Mouse (Mus musculus) heart, embryonic 15.5 days (tissue): ENCODE data around the gene Robo2. TPM values are rescaled to one million over a fixed set of nuclear protein-coding genes. Genes with fewer than 3 reads are reported as not detected.

ENCODE experiments used
- ATAC-seq: fragments of 200-750 bp; cut with Nextera tagmentation; replicated peaks from 2 replicates; pipeline ENCODE4 v1.8.0; 2017; ENCODE audit warnings: low read depth, moderate TSS enrichment; ENCODE audit not compliant: insufficient number of reproducible peaks, insufficient read depth, low FRiP score
- H3K27ac ChIP-seq: fragments of 300-500 bp; sonication (generic); 2 replicates; pipeline ENCODE4 v1.5.1; 2015; ENCODE audit warnings: mild to moderate bottlenecking, inconsistent platforms
- H3K27me3 ChIP-seq: fragments of 300-500 bp; sonication (generic); 2 replicates; pipeline ENCODE4 v1.6.1; 2015; ENCODE audit warnings: inconsistent platforms
- H3K36me3 ChIP-seq: fragments of 300-500 bp; sonication (generic); 2 replicates; pipeline ENCODE4 v1.6.1; 2015; ENCODE audit warnings: mild to moderate bottlenecking, inconsistent platforms
- H3K4me1 ChIP-seq: fragments of 300-500 bp; sonication (generic); replicated peaks from 2 replicates; pipeline ENCODE4 v1.6.1; 2015; ENCODE audit warnings: inconsistent platforms
- H3K4me2 ChIP-seq: fragments of 300-500 bp; sonication (generic); 2 replicates; pipeline ENCODE4 v1.6.1; 2015; ENCODE audit warnings: inconsistent platforms, mild to moderate bottlenecking, moderate library complexity
- H3K4me3 ChIP-seq: fragments of 300-500 bp; sonication (generic); 2 replicates; pipeline ENCODE4 v1.5.1; 2015; ENCODE audit warnings: mild to moderate bottlenecking, inconsistent platforms
- H3K9ac ChIP-seq: fragments of 300-500 bp; sonication (generic); 2 replicates; pipeline ENCODE4 v1.6.1; 2015; ENCODE audit warnings: mild to moderate bottlenecking, inconsistent platforms
- H3K9me3 ChIP-seq: fragments of 300-500 bp; sonication (generic); replicated peaks from 2 replicates; pipeline ENCODE4 v1.6.1; 2016; ENCODE audit warnings: inconsistent platforms
- WGBS: fragments of 180-500 bp; shearing (Covaris S2); methylation state at CpG from one replicate; pipeline ENCODE4 v1.1.7; 2015; ENCODE audit warnings: mixed read lengths; 5-methylcytosine and 5-hydroxymethylcytosine counted together
- microRNA counts: library from miRNA; unstranded; fragments of <30 nt; microRNA quantifications from one replicate; lab custom pipeline; 2016
- microRNA-seq: library from miRNA; unstranded; fragments of <30 nt; microRNA quantifications from one replicate; pipeline ENCODE4, GENCODE M21; 2016
- polyA plus RNA-seq: library from polyadenylated mRNA; unstranded; fragments of >200 nt; fragmentation: Nextera tagmentation; extraction: Ambion mirVana; gene quantifications from 2 replicates; pipeline ENCODE4 v1.2.1, GENCODE M21; 2015

The Robo2 gene
- polyA plus RNA-seq, 1 experiment from 2014 or later, result 7.1 TPM

DNA sequence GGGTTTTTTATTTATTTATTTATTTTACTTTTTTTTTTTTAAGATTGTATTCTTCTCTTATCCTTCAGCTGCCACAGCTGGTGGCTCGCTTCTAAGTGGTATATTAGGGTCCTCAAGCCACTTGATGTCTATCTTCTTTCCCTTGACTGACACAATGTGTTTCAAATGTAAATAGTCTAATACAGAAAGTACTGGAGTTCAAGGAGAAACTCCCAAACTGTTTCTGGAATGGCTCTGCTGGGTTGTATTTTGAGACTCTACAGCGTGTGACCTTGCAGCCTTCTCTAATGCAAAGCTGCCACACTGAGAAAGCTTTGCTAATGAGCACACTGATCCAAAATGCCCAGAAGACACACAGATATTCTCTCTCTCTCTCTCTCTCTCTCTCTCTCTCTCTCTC, 552.9 kb downstream of the Robo2 start:
- no peak overlapping the region for H3K4me2 ChIP-seq
- H3K4me1 ChIP-seq, result 0 out of 2 replicates have a peak, but pooled peaks cover 1% of the 10 kb centered on the region
- no peaks in the 10 kb centered on the region for H3K27me3 ChIP-seq
- no peak overlapping the region for H3K27ac ChIP-seq
- H3K9me3 ChIP-seq, result no peaks in the 10 kb centered on the region
- no peak for ATAC-seq
- no peak overlapping the region for H3K4me3 ChIP-seq
- no peak overlapping the region for H3K9ac ChIP-seq
- no peaks in the 10 kb centered on the region for H3K36me3 ChIP-seq
- WGBS, result 70% methylated on average over 2 of the region's 2 CpGs

DNA sequence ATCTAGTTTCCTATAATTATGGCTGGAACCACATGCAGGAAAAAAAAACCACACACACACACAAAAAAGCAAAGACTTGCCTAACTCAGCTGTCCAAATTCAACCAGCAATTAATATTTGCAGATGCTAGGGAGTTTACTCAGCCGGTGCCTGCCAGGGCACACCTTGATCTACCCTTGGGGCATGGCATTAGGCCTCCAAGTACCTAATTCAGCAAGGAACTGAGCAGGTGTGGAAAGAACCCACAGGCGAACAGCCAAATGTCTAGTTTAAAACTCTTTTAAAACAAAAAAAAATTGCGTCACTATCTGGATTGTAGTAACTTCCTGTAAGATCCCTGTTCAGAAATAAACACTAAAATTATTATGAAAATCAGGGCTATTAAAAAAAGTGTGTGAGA, 555.8 kb downstream of the Robo2 start:
- H3K9ac ChIP-seq, result no peak overlapping the region
- no peaks in the 10 kb centered on the region for H3K4me1 ChIP-seq
- ATAC-seq, result no peak
- no peaks in the 10 kb centered on the region for H3K27me3 ChIP-seq
- H3K9me3 ChIP-seq, result no peaks in the 10 kb centered on the region
- H3K36me3 ChIP-seq, result no peaks in the 10 kb centered on the region
- WGBS, result 86% methylated on average over 3 of the region's 3 CpGs
- no peak overlapping the region for H3K4me3 ChIP-seq
- no peak overlapping the region for H3K4me2 ChIP-seq
- H3K27ac ChIP-seq, result no peak overlapping the region

MicroRNAs within 50 kb of the gene (microRNA counts, 519-probe panel; counts per million panel counts)
- 1,645 counts per million, percentile 10 among the panel's probes with 10 or more counts for microRNA mmu-miR-691 (lab: Ali Mortazavi, UCI)

Small RNA genes within 50 kb of the gene (microRNA-seq; reads per million reads assigned to microRNA genes)
- gene Gm24272 (not detected), gene Mir691 (not detected)
